Mouse (Mus musculus) small intestine, adult 2 months (tissue): ENCODE results near the gene Zfp78. TPM values are rescaled to one million over a fixed set of nuclear protein-coding genes. Genes with fewer than 3 reads are reported as not detected.

Experiments used
- H3K27ac ChIP-seq: fragments of 200-500 bp; 2 replicates; pipeline ENCODE4 v1.5.1; 2012; ENCODE audit warnings: low read depth, low read length, control low read depth, inconsistent platforms; ENCODE audit not compliant: insufficient read depth
- H3K27me3 ChIP-seq: fragments of 200-500 bp; 2 replicates; pipeline ENCODE4 v1.6.1; 2012; ENCODE audit warnings: mild to moderate bottlenecking, moderate library complexity, low read length, inconsistent platforms; ENCODE audit not compliant: control insufficient read depth, insufficient read depth
- H3K36me3 ChIP-seq: fragments of 200-500 bp; 2 replicates; pipeline ENCODE4 v1.6.1; 2012; ENCODE audit warnings: mild to moderate bottlenecking, low read length, control low read depth, inconsistent platforms; ENCODE audit not compliant: control insufficient read depth, insufficient read depth
- H3K4me1 ChIP-seq: fragments of 200-500 bp; 2 replicates; pipeline ENCODE4 v1.6.1; 2012; ENCODE audit warnings: low read length, inconsistent platforms, mixed read lengths; ENCODE audit not compliant: control insufficient read depth, insufficient read depth, insufficient read length
- H3K4me3 ChIP-seq: fragments of 200-500 bp; 2 replicates; pipeline ENCODE4 v1.5.1; 2012; ENCODE audit warnings: low read depth, mild to moderate bottlenecking, control low read depth, inconsistent platforms, low read length, moderate library complexity
- CTCF ChIP-seq: fragments of 200-500 bp; IDR thresholded peaks from 2 replicates; pipeline ENCODE4 v1.5.1; 2012; ENCODE audit warnings: low read depth, mild to moderate bottlenecking, control low read depth, inconsistent platforms, low read length, moderate library complexity, mixed read lengths; ENCODE audit not compliant: insufficient replicate concordance, insufficient read length; ENCODE audit errors: extremely low read depth
- POLR2A ChIP-seq: fragments of 200-500 bp; IDR thresholded peaks from 2 replicates; pipeline ENCODE4 v1.6.1; 2012; ENCODE audit warnings: low read depth, mild to moderate bottlenecking, control low read depth, inconsistent platforms, low read length, moderate library complexity
- WGBS: fragments of 180-500 bp; shearing (Covaris S2); methylation state at CpG from one replicate; pipeline ENCODE4 v1.1.7; 2018; 5-methylcytosine and 5-hydroxymethylcytosine counted together
- polyA plus RNA-seq: library from polyadenylated mRNA; depleted of rRNA; stranded (reverse); fragments of >200 nt; gene quantifications from 2 replicates; pipeline ENCODE4 v1.2.3, GENCODE M21; 2012

The Zfp78 gene
- polyA plus RNA-seq, 1 experiment = 0.03 TPM

DNA sequence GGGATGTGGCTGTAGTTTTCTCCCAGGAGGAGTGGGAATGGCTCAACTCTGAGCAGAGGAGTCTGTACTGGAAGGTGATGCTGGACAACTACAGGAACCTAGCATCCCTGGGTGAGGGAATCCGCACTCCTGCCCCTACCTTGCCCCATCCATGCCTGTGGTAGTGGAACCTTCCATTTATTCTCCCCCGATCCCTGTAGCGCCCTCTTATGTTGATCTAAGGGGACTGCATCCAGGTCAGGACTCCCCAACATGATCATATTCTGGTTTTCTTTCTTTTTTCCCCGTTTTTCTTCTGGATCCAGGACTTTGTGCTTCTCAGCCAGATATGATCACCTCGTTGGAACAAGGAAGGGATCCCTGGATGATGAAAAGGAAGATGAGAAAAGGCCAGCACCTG lies 26.4 kb downstream of the Zfp78 start:
- no peak overlapping the region for H3K4me3 ChIP-seq
- H3K36me3 ChIP-seq = 0 out of 2 replicates have a peak, but pooled peaks cover 2% of the 10 kb centered on the region
- no peak overlapping the region for H3K27ac ChIP-seq
- H3K27me3 ChIP-seq = no peaks in the 10 kb centered on the region
- H3K4me1 ChIP-seq = no peaks in the 10 kb centered on the region
- 67% methylated on average over 5 of the region's 5 CpGs for WGBS
- TF ChIP-seq CTCF = no peak
- TF ChIP-seq POLR2A = no peak

DNA sequence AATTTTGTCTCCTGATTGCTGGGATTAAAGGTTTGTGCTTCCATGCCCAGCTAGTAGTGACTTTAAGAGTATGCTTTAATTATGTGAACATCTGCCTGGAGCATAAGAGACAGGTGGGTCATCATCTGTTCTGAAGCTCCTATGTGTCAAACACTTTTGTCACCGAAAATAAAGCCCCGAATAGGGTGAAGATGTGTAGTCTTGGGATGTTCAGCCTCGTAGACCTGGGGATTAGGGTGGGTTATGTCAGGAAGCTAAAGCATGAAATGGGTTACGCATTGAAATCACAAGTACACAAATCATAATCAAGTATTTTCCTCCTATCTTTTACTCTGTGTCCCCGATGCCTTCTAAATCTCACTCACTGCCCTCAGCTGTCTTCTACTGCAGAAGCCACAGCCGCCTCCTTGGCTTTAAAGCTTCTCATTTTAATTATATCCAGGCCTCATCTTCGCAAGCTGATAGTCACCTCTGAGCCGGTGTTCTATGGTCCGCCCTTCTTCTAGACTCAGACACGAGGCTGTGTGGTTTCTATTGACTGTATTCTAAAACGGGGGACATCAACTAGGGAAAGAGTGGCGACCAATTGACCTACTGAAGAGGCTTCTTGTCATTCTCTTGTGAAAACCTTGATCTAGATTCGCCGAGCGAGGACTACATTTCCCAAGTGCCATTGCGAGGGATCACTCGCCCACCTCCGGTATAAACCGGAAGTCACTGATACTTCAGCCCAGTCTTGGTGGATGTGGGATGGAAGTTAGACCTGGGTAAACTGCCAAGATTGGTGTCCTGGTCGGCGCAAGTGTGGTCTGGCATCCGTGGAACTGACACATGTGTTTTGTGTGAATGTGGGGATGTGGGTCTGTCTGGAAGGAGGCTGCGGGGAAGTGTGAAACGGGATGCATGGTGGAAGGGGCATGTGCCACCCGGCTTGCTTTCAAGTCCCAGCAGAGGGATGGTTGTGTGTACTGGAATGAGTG lies 35.2 kb downstream of the Zfp78 start, which contains the start of gene Smim17:
Smim17 (plus strand) TSS at position 720 of the 980 bp plus-strand sequence.
- peak within 1 kb of the TSS; percentile 65 for H3K4me3 ChIP-seq
- TF ChIP-seq POLR2A (no peak), CTCF (no peak)
- no peak within 1 kb of the TSS for H3K27ac ChIP-seq
- 27% methylated on average over 25 of the region's 25 CpGs for WGBS
- no peaks in the 10 kb centered on the region for H3K4me1 ChIP-seq
- no peaks in the 10 kb centered on the region for H3K27me3 ChIP-seq
- 0 out of 2 replicates have a peak, but pooled peaks cover under 1% of the 10 kb centered on the region for H3K36me3 ChIP-seq

DNA sequence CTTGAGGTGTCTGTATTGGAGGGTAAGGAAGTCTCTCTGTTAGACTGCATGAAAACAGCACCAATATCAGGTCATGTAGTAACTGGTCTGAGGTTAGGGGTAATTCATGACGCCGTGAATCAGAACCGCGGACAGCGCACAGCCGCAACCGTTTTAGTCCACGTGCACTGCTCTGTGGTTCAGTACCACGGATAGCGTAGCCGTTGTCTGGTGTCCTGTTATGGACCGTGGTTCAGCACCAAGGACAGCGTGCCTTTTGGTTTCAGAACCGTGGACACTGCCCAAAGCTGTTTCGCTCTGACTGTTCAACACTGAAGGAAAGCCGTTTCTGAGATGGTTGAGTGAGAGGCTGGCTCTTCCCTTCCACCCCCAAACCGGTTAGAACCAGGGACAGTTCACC lies 47.0 kb downstream of the Zfp78 start, which contains the start of gene Gm20715:
Gm20715 (plus strand) TSS at position 235 of the 400 bp plus-strand sequence.
- Histone ChIP-seq H3K27me3 (no peaks in the 10 kb centered on the region), H3K4me1 (no peaks in the 10 kb centered on the region), H3K36me3 (no peaks in the 10 kb centered on the region), H3K4me3 (no peak within 1 kb of the TSS), H3K27ac (no peak within 1 kb of the TSS)
- 3% methylated on average over 17 of the region's 17 CpGs for WGBS
- no peak for TF ChIP-seq POLR2A
- no peak for TF ChIP-seq CTCF

GRCm38 (mm10) chr7:6414626-6415441 lies 51.8 kb downstream of the Zfp78 start:
- H3K27me3 ChIP-seq = no peaks in the 10 kb centered on the region
- 11% methylated on average over 22 of the region's 22 CpGs for WGBS
- TF ChIP-seq POLR2A = no peak
- no peak for TF ChIP-seq CTCF

GRCm38 (mm10) chr7:6415442-6415787 lies 52.3 kb downstream of the Zfp78 start:
- Histone ChIP-seq H3K4me3 (no peak overlapping the region), H3K27me3 (no peaks in the 10 kb centered on the region), H3K4me1 (no peaks in the 10 kb centered on the region), H3K36me3 (no peaks in the 10 kb centered on the region), H3K27ac (no peak overlapping the region)
- TF ChIP-seq POLR2A (no peak), CTCF (no peak)
- WGBS = 28% methylated on average over 8 of the region's 8 CpGs

More at GRCm38 (mm10) chr7:6414626-6415441, 51.8 kb downstream of the Zfp78 start:
- H3K27ac ChIP-seq = no peak overlapping the region
- no peaks in the 10 kb centered on the region for H3K4me1 ChIP-seq
- H3K36me3 ChIP-seq = no peaks in the 10 kb centered on the region
- no peak overlapping the region for H3K4me3 ChIP-seq

GRCm38 (mm10) chr7:6419894-6420293 lies 56.8 kb downstream of the Zfp78 start:
- H3K4me3 ChIP-seq = no peak overlapping the region
- H3K36me3 ChIP-seq = no peaks in the 10 kb centered on the region
- WGBS = 74% methylated on average over 6 of the region's 6 CpGs
- H3K4me1 ChIP-seq = no peaks in the 10 kb centered on the region
- H3K27ac ChIP-seq = no peak overlapping the region
- no peaks in the 10 kb centered on the region for H3K27me3 ChIP-seq
- TF ChIP-seq POLR2A (no peak), CTCF (no peak)
